Mouse (Mus musculus) heart, embryonic 14.5 days (tissue): ENCODE measurements around the gene Gm49383. TPM values are rescaled to one million over a fixed set of nuclear protein-coding genes. Genes with fewer than 3 reads are reported as not detected.

Experiments
- ATAC-seq: fragments of 200-750 bp; cut with Nextera tagmentation; 2 replicates; pipeline ENCODE4 v1.8.0; 2017; ENCODE audit warnings: low read depth, moderate TSS enrichment; ENCODE audit not compliant: insufficient number of reproducible peaks, insufficient read depth, low FRiP score
- H3K27ac ChIP-seq, 2 experiments: fragments of 200-500 bp in 1 of 2; fragments of 300-500 bp in 1 of 2; sonication (generic) in 1 of 2; replicated peaks in 1 of 2; 2 replicates each; pipeline ENCODE4 v1.5.1; 2012 to 2014; ENCODE audit warnings: low read depth in 2 of 2, low read length in 2 of 2, control low read depth in 1 of 2, mild to moderate bottlenecking in 1 of 2, mixed read lengths in 1 of 2; ENCODE audit not compliant: control insufficient read depth in 1 of 2, insufficient read depth in 1 of 2
- H3K27me3 ChIP-seq: fragments of 300-500 bp; sonication (generic); 2 replicates; pipeline ENCODE4 v1.6.1; 2014; ENCODE audit warnings: mild to moderate bottlenecking, low read length, control low read depth; ENCODE audit not compliant: control insufficient read depth, insufficient read depth
- H3K36me3 ChIP-seq: fragments of 300-500 bp; sonication (generic); 2 replicates; pipeline ENCODE4 v1.6.1; 2014; ENCODE audit warnings: mild to moderate bottlenecking, control low read depth, low read length, mixed read lengths; ENCODE audit not compliant: control insufficient read depth, insufficient read depth
- H3K4me1 ChIP-seq, 2 experiments: fragments of 200-500 bp in 1 of 2; fragments of 300-500 bp in 1 of 2; sonication (generic) in 1 of 2; 2 replicates each; pipeline ENCODE4 v1.6.1; 2012 to 2014; ENCODE audit warnings: low read length in 2 of 2, control low read depth in 1 of 2, mixed read lengths in 1 of 2; ENCODE audit not compliant: control insufficient read depth in 2 of 2, insufficient read depth in 2 of 2
- H3K4me2 ChIP-seq: fragments of 300-500 bp; sonication (generic); 2 replicates; pipeline ENCODE4 v1.6.1; 2014; ENCODE audit warnings: mild to moderate bottlenecking, low read length
- H3K4me3 ChIP-seq, 2 experiments: fragments of 200-500 bp in 1 of 2; fragments of 300-500 bp in 1 of 2; sonication (generic) in 1 of 2; 2 replicates each; pipeline ENCODE4 v1.5.1; 2012 to 2014; ENCODE audit warnings: low read length in 2 of 2, mild to moderate bottlenecking in 2 of 2, control low read depth in 1 of 2, low read depth in 1 of 2, moderate library complexity in 1 of 2; ENCODE audit not compliant: control insufficient read depth in 1 of 2, insufficient read depth in 1 of 2
- H3K9ac ChIP-seq: fragments of 300-500 bp; sonication (generic); 2 replicates; pipeline ENCODE4 v1.6.1; 2014; ENCODE audit warnings: mild to moderate bottlenecking, low read length
- H3K9me3 ChIP-seq: fragments of 300-500 bp; sonication (generic); 2 replicates; pipeline ENCODE4 v1.6.1; 2016; ENCODE audit warnings: low read length, control low read depth; ENCODE audit not compliant: control insufficient read depth
- WGBS: fragments of 180-500 bp; shearing (Covaris S2); extraction: QIAGEN DNeasy Blood & Tissue Kit; methylation state at CpG from one replicate; pipeline ENCODE4 v1.1.7; 2014; 5-methylcytosine and 5-hydroxymethylcytosine counted together
- polyA plus RNA-seq: library from polyadenylated mRNA; unstranded; fragments of >200 nt; fragmentation: Nextera tagmentation; extraction: Ambion mirVana; gene quantifications from 2 replicates; pipeline ENCODE4 v1.2.1, GENCODE M21; 2014

Gene Gm49383
- polyA plus RNA-seq, 1 experiment from 2014 or later, result 13.2 TPM

- Histone ChIP-seq H3K4me1 (peaks cover 2 to 13% of the 10 kb centered on the region in 2 experiments; a peak in 3 of 4 replicates), H3K9ac (peak within 1 kb of the TSS; percentile 76), H3K27ac (peak within 1 kb of the TSS; percentile 88 to 94), H3K9me3 (no peaks in the 10 kb centered on the region), H3K27me3 (no peaks in the 10 kb centered on the region), H3K4me2 (peak within 1 kb of the TSS; percentile 74), H3K4me3 (peak within 1 kb of the TSS; percentile 74 to 94), H3K36me3 (peaks cover 11% of the 10 kb centered on the region; the same call in 1 of the 2 replicates)
- WGBS, result under 1% methylated on average over 37 of the region's 37 CpGs
- ATAC-seq, result peak; percentile 90
Observed at GRCm38 (mm10) chr12:69227776-69228466, 31.0 kb upstream of the Gm49383 start, which contains the start of gene Pole2. Gene Pole2 (minus strand): TSS chr12:69228195.

- Histone ChIP-seq H3K4me1 (no peaks in the 10 kb centered on the region), H3K4me3 (no peak overlapping the region), H3K27me3 (no peaks in the 10 kb centered on the region), H3K27ac (no peak overlapping the region), H3K36me3 (peaks cover 59% of the 10 kb centered on the region), H3K9me3 (no peaks in the 10 kb centered on the region), H3K9ac (no peak overlapping the region), H3K4me2 (no peak overlapping the region)
- 93% methylated on average over 19 of the region's 19 CpGs for WGBS
- ATAC-seq, result no peak
Observed at GRCm38 (mm10) chr12:69220613-69221277, 23.8 kb upstream of the Gm49383 start.

GRCm38 (mm10) chr12:69216587-69216986 is 19.7 kb upstream of the Gm49383 start:
- Histone ChIP-seq H3K4me3 (no peak overlapping the region), H3K9ac (no peak overlapping the region), H3K36me3 (peaks cover 83% of the 10 kb centered on the region), H3K27me3 (no peaks in the 10 kb centered on the region), H3K4me2 (no peak overlapping the region), H3K27ac (no peak overlapping the region), H3K9me3 (no peaks in the 10 kb centered on the region), H3K4me1 (no peaks in the 10 kb centered on the region)
- 89% methylated on average over 7 of the region's 7 CpGs for WGBS
- no peak for ATAC-seq

- no peaks in the 10 kb centered on the region for H3K9me3 ChIP-seq
- ATAC-seq, result no peak
- H3K9ac ChIP-seq, result no peak overlapping the region
- no peaks in the 10 kb centered on the region for H3K27me3 ChIP-seq
- peaks cover 76% of the 10 kb centered on the region for H3K36me3 ChIP-seq
- WGBS, result 90% methylated on average over 3 of the region's 3 CpGs
- no peaks in the 10 kb centered on the region for H3K4me1 ChIP-seq
- no peak overlapping the region for H3K4me2 ChIP-seq
- no peak overlapping the region for H3K27ac ChIP-seq
- H3K4me3 ChIP-seq, result no peak overlapping the region
Observed at GRCm38 (mm10) chr12:69215000-69215785, 18.3 kb upstream of the Gm49383 start.

- ATAC-seq, result no peak
Observed at GRCm38 (mm10) chr12:69214393-69214792, 17.5 kb upstream of the Gm49383 start.

GRCm38 (mm10) chr12:69213186-69213777 is 16.4 kb upstream of the Gm49383 start:
- 93% methylated on average over 13 of the region's 13 CpGs for WGBS
- H3K4me2 ChIP-seq, result no peak overlapping the region
- no peaks in the 10 kb centered on the region for H3K9me3 ChIP-seq
- ATAC-seq, result no peak
- H3K4me1 ChIP-seq, result no peaks in the 10 kb centered on the region
- no peak overlapping the region for H3K9ac ChIP-seq
- H3K27me3 ChIP-seq, result no peaks in the 10 kb centered on the region
- H3K27ac ChIP-seq, result no peak overlapping the region
- no peak overlapping the region for H3K4me3 ChIP-seq
- peaks cover 80% of the 10 kb centered on the region for H3K36me3 ChIP-seq

More at GRCm38 (mm10) chr12:69214393-69214792, 17.5 kb upstream of the Gm49383 start:
- WGBS, result 88% methylated on average over 7 of the region's 7 CpGs
- H3K9me3 ChIP-seq, result no peaks in the 10 kb centered on the region
- H3K4me2 ChIP-seq, result no peak overlapping the region
- H3K9ac ChIP-seq, result no peak overlapping the region
- H3K36me3 ChIP-seq, result peaks cover 78% of the 10 kb centered on the region
- H3K27ac ChIP-seq, result no peak overlapping the region
- no peak overlapping the region for H3K4me3 ChIP-seq
- H3K27me3 ChIP-seq, result no peaks in the 10 kb centered on the region
- H3K4me1 ChIP-seq, result no peaks in the 10 kb centered on the region

- Histone ChIP-seq H3K27ac (0 out of 4 replicates have a peak overlapping the region, but pooled peaks of 1 of the 2 experiments have one; percentile 41), H3K27me3 (no peaks in the 10 kb centered on the region), H3K4me1 (no peaks in the 10 kb centered on the region), H3K4me3 (no peak overlapping the region), H3K9me3 (no peaks in the 10 kb centered on the region), H3K9ac (no peak overlapping the region), H3K36me3 (peaks cover 71% of the 10 kb centered on the region), H3K4me2 (peak overlapping the region; percentile 25; the same call in 1 of the 2 replicates)
- 38% methylated on average over 5 of the region's 5 CpGs for WGBS
- no peak for ATAC-seq
Observed at GRCm38 (mm10) chr12:69211057-69211456, 14.2 kb upstream of the Gm49383 start.
